Mouse (Mus musculus) mesoderm, embryonic 11.5 days (tissue): ENCODE data around the gene 1300017J02Rik.

Experiments
- DNase-seq: peaks from one replicate; pipeline ENCODE4 v3.0.0-alpha.2; 2012; ENCODE audit warnings: low read depth, low spot score

1300017J02Rik gene

DNA sequence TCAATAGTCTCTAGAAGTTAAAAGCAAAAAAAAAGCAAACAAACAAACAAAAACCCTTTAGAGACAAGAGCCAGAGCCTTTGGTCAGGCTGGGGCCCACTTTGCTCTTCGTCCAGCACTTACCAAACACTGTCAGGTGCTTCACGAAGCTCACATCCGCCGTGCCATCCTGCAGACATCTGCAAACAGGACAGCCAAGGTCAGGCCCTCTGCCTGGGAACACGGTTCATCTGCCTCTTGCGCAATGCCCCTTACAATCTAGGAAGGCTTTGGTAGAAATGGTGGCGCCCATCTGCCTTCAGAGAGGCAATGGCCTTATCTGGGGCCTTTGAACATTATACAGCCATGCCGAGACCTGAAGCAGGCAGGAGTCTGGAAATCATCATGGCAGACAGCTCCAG lies 30.1 kb downstream of the 1300017J02Rik start:
- DNase-seq, result no peak

DNA sequence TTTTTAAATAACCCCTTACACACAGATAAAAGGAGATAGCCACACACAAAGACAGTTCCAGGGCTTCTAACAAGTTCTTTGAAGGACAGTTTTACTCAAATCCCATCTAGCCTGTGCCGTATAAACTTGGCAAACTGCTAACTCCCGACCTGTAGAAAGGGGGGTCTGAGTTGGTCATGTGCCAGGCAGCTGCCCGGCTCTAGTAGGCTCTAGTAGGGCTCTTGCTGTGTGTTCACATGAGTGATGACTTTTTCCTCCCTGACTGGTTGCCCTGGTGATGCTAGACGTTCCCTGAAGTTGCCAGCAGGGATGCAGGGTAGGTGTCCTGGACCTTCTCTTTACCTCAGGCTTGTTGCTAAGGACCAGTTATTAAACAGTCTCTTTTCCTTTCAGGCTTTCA lies 33.8 kb downstream of the 1300017J02Rik start:
- DNase-seq, result no peak

DNA sequence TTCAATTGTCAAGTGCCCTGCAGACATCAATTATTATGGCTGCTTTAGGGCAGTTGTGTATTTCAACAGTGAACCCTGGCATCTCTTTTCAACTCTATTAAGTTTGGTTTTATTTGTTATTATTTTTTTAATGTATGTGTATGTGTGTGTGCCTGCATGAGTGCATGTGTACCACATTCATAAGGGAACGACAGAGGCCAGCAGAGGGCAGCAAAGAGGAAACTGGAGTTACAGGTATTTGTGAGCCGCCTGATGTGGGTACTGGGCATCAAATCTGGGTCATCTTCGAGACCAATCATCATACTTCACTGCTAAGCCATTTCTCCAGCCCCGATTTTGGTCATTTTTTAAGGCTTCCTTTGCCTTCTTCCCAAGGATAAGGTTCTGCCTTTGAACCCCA lies 39.1 kb downstream of the 1300017J02Rik start:
- DNase-seq, result no peak

DNA sequence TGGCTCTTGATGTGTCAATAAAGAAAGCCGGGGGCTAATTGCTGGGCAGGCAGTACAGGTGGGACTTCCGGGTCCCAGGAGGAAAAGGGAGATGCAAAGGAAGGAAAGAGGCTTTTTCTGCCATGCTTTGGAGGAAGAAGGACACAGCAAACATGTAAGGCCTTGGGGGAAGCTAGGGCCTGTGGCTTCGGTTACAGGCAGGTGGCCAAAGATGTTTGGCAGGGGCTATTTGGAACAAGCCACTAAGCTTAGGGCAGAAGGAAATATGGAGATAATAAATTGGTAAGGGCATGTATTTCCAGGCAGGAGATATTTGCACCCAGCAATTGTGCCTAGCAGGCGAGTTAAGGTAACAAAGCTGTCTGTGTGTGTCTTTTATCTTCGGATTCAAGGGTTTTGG lies 52.0 kb downstream of the 1300017J02Rik start:
- DNase-seq, result no peak

DNA sequence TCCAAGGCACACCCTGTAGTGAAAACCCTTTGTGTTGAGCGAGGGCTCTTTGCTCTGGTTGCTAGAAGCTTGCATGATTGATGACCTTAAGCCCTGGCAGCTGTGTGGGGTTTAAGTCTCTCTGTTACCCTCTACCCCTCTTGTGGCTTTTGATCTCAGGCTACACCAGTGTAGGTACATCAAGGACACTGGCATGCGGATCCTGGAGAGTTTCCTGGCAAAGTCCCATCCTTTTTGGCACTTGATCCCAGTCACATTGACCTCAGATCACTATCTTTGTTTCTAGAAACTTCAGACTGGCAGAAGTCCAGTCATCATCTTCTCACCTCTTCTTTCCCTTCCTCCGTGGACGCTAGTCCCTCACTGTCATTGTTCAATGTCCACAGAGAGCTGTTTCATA lies 56.3 kb downstream of the 1300017J02Rik start:
- DNase-seq, result no peak

DNA sequence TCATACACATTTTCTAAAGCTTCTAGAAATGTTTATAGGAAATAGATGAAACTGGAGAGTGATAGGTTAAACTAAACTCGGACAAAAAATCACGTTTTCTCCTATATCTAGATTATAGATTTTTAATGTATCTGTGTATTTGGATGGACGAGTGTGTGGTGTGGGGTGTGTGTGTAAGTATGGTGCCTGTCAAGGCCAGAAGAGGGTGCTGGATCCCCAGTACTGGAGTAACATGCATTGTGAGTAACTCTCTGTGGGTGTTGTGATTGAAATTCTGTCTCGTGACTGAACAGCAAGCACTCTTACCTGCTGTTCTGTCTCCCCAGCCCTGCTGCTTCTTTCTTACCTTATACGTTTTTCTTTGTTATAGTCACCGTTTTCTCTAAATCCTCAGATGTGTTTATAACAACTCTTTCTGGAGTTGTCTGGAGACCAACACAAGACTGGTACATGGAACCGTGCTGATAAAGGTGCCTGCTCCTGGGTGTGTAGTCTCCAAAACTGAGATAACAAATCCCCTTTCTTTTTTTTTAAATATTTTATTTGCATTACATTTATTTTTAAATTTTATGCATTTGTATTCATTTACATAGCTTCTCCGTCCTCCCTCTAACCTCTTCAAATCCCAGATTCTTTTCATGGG lies 58.2 kb downstream of the 1300017J02Rik start:
- no peak for DNase-seq

DNA sequence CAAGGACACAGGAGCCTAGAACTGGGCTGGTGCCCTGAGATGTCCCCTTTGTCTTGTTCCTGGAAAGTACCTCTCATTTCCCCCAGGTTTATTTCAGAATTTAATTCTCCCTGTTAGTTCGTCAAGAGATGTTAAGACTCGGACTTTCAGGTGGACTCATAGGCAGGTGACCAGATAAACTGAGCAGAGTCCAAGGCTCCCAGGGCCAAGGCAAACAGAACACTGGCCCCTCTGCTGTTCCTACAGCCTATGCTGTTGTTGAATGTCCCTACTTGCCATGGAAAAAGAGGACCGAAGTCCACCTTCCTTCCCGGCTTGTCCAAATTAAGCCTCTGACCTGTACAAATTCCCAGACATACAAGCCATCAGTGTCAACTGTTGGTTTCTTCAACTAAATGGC lies 61.2 kb downstream of the 1300017J02Rik start:
- no peak for DNase-seq

DNA sequence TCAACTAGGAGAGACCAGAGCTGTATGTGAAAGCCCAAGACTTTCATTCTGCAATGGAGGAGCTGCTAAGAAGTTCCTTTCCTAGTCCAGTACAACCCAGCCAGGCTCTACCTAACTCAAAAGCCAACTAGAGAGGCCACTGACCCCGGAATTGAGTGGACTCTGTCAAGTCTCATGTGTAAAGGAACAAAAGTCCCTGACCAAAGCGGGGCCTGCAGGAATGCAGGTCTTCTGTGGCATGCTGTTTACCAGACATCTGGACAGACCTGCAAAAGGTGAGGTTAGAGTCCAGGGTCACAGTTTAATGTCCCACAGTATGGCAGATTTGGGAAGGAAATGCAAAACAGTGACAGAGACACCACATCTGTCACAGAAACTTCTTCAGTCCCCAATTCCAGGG lies 63.7 kb downstream of the 1300017J02Rik start:
- DNase-seq, result no peak

DNA sequence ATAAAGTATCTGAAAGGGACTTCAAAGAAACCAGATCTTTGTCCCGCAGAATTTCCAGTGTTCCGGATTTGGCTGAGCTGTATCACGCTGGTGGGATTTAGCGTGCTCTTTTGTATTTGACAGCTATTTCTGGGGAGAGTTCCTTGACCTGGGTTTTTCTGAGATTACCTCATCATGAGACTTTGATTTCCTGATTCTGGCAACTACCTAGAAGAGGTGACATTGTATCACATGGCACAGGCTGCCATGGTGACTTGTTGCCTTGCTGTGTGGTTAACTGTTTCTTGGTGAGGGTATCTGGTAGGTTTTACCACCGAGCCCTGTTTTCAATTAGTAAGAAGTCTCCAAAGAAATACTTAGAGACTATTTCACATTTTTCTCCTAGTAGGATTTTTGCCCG lies 65.4 kb downstream of the 1300017J02Rik start:
- no peak for DNase-seq

DNA sequence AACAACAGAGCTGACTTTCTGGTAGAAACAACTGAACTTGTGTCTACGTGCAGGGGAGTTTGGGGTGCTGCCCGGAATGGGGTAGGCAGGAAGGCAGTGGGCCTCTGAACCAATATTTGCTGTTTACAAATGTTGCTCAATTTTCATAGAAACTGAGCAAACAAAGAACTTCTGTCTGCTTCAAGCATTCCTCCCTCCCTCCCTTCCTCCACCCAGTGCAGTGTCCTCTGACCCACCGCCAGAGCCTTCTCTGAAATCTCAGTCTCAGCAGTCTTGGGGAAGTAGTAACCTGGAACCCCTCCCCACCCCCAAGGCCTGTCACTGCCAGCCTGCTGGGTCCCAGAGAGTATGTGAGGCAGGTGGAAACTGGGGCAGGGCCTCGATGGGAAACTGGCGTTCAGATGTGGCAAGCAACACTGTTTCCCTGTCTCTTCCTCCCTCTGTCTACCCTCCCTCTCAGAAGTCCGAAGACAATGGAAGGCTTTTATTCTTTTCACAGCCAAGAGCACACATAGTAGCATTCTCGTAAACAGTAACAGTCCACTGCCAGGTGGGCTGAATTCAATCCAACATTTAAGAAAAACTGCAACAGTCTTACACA lies 70.2 kb downstream of the 1300017J02Rik start:
- no peak for DNase-seq

DNA sequence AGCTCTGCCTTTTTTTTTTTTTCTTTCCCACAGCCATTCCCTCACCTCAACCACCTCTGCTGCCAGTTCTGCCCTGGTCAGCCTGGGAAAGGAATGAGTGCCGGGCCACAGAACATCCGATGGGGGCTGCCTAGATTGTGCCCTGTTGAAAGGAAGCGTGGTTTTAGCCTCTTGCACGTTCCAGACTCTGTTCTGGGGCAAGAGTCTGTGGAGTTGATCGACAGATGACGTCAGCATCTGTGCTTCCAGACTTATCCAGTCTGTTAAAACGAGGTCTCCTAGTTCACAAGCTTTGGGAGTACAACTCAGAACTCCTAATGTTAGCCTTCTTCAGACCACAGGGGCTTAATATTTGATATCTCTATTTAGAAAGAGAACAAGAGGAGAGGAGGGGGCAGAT lies 70.8 kb downstream of the 1300017J02Rik start:
- no peak for DNase-seq

DNA sequence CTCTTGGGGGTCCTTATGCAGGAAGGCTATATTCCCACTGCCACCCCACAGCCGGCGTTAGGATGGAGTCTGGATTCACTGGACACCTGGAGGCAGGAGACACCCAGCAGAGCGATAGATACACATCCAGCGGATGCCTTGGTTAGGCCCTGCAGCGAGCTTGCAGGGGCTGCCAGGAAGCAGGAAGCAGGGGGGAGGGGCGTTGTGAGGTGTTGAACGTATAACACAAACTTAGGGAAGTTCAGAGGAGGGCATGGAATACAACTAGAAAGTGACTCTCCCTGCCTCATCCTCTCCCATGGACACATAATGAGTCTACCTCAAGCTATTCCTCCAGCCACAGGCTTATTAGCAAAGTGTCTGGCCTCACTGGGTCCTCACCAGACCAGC lies 71.9 kb downstream of the 1300017J02Rik start:
- DNase-seq, result no peak

DNA sequence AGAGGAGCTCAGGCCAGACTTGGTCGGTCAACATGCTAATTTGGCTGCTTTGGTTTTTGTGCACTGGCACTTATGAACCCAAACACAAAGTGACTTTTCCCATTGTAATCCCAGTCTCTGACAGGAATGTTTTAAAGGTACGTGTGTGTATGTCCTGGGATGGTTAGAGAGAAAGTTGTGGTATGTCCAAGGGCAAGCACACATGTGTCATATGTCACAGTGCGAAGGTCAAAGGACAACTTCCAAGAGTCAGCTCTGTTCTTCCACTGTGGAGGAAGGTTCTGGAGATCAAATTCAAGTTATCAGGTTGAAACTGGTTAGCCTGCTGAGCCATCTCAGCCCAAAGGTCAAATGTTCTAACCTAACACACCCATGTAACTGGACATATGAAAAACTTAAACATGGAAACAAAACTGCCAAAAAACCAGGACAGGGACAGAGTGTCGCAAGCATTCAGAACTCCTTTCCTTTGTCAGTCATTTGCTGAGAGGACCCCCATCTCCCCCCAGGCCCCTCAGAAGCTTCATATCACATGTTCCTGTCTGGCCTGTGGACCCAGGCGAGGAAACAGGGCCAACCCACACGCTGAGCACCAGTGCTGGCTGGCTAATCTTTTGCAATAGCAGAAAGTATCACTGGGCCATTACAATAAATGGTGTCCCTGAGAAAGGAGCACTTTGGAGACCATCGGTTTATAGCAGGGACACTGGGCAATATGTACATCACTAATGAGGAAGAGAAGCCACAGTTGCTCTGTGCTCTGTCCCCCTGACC lies 72.5 kb downstream of the 1300017J02Rik start:
- DNase-seq, result no peak

DNA sequence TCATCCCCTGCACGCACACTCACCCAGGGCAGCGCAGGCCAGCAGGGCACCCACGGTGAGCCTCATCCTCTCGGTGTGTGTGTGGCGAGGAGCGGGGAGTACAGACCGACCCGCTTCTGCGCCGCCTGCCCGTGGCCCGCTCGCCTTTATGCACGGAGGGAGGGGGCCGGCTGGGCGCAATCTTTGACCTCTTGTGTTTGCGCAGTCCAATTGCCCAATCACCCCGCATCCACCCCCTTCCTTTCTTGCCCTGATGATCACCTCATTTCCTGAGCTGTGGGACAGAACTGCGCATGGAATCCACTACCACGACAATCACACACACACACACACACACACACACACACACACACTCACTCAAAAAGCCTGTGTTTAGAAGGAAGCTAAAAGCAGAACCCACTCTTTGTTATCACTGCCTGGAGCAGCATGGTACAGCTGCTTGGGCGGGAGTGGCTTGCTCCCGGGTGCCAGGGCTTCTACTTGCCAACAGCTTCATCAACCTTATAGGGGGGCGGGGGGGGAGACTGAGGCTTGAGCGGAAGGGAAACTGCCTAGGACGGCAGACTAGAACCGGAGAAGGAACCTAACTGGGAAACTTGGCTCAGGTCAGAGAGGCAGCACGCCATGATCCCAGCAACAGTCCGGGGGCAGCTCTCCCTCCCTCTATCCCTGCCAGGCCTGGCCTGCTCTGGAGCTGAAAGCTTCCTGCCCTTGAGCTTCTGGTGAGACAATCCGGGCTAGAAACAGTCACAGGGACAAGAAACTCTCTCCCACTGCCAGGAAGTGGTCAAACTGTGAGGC lies 74.5 kb downstream of the 1300017J02Rik start, which contains the start of the genes Gm20425 and Trf:
Gene Gm20425 (minus strand): TSS at position 157 of the 801 bp plus-strand sequence.
Gene Trf (minus strand): TSS at position 294 of the 801 bp plus-strand sequence.
- peak; percentile 20 for DNase-seq

DNA sequence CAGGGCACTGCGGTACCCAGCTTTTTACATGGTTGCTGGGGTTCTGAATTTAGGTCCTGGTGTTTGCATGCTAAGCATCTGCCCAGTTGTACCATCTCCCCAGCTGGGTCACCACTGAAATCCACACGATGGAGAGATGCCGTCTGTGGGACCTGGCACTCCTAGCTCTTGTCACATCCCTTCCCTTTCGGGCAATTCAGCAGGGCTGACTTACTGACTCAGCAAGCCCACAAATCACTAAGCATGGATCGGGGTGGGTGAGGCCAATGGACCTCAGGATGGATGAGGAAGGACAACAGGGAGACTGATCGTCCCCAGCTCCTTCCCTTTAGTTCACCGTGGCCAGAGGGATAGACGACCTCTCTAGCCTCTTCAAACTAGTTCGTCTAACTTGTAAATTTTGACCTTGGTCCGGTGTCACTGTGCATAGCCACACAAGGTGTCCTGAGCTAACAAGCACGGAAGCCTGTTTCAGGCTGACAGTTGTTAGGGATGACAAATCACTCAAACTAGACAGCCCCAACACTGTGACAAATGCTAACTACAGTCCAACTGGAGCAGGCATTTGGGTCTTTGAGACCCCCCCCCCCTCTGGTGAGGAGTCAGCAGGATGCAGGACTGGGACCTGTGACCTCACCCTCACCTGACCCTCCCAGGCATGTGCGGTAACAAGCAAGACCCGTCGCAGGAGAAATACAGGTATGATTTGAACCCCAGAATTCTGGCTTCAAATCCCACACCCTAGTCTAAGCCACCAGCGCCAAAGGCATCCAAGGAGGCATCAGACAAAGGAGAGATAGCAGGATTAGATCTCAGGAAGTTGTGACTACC lies 75.6 kb downstream of the 1300017J02Rik start:
- DNase-seq, result no peak

DNA sequence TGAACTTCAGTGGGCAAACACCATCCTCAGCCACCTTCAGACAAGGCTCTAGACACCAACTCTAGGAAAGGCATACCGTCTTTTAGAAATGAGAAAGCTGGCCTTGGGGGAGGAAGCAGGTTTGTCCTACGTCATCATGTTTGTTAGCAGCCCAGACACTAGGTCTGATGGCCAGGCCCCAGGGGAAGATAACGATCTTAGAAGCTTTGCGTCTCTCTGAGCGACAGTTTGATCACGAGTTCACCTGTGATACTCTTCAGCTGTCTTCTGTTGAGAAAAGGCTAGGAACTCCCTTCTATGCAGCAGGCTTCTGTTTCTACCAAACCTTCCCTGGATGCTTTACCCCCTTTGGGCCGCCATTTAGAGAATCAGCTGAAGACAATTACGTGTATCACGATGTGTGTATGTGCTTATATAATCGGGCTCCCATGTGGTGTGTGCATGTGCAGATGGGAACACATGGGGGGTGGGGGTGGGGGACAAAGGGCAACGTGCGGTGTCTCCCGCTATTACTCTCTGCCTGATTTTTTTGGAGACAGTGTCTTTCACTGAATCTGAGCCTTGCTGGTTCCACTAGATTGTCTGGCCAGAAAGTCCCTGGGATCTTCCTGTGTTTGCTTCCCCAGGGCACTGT lies 76.4 kb downstream of the 1300017J02Rik start:
- DNase-seq, result no peak

DNA sequence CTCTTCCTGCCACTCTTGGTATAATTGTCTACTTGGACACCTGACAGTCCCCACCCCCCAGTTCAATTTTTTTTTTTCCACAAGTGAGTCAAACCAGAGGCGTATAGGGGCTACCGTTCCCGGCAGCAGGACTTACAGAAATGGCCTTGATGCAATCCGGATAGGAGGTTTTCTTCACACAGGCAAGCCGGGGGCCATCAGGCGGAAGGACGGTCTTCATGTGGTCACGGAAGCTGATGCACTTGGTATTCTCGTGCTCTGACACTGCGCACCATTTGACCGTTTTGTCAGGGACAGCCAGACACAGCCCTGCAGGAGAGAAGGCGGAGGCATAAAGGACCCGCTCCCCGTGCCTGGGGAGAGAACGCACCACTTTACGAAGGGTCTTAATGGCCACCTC lies 77.1 kb downstream of the 1300017J02Rik start:
- DNase-seq, result no peak

DNA sequence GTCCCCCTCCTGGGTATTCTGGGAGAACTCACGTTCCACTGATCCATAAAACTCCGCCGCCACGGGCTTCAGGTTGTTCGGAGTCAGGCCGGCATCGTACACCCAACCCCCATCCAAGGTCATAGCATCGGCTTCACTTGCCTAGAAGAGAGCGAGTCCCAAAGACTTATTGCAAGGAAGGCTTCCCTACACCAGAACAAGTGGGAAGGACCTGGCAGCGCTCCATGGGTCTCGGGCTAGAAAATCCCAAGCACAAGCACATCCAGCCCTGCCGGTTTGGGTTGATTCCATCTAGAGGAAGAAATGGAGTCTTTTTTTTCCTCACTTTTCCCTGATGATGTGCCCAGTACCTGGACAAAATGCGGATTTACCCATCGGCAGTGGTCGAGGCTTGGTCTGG lies 78.1 kb downstream of the 1300017J02Rik start:
- DNase-seq, result no peak

DNA sequence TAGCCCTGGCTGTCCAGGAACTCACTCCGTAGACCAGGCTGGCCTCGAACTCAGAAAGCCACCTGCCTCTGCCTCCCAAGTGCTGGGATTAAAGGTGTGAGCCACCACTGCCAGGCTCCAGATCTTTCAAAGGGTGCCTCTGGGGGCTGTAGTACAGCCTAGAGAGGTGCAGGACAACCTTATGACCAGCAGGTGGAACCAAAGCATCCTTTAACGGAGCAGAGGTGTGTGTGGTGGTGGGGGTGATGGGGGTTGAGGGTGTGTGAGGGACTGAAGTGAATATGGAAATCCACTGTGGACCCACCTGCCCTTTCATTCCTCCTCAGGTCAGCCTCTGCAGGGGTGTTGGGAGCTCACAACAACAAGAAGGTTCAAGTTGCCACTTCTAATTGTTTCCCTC lies 79.4 kb downstream of the 1300017J02Rik start:
- DNase-seq, result peak; percentile 32

DNA sequence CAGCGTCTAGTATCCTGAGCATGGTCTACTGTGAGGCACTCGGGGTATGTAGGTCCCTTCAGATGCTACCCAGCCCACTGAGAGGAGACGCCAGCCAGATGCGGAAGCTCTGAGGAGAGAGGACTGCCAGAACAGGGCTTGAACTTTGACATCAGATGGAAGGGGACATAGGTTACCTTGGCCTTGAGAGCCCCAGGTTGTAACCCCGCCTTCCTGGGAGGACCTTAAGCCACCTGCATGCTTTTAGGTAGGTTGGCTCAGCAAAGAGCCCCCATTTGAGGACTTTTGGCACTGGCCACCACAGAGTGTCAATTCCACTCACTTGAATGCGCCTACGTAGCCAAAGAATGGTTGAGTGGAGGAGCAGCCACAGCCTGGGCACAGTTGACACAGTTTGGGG lies 80.2 kb downstream of the 1300017J02Rik start:
- no peak for DNase-seq

DNA sequence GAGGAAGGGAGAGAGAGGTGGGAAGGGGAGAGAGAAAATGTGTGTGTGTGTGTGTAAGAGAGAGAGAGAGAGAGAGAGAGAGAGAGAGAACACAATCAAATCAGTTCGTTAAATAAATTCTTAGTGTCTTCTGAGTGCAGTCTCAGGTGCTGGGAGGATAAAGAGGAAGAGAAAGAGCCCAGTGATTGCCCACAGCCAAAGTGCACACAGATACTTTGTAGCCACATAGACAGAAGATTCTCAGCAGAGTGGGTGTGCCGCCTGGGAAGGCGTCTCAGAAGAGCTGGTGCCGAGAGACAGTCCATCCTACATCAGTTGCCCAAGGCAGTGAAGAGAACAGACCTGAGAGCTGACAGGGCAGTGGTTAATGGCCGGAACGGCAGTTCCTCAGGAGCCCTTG lies 90.6 kb downstream of the 1300017J02Rik start:
- DNase-seq, result no peak
